Mouse (Mus musculus) mouse trophoblast stem cell (cell line): ENCODE data around the gene Prrt4.
"Not testable (repeated sequence)": the region's sequence is repeated elsewhere in the genome, so short reads cannot be mapped to it uniquely, and the experiment has no call there.

Source experiments
- in situ Hi-C, 2 experiments: fragments of 300-500 bp; cut with MseI, MboI; formaldehyde crosslinking; loops; 2 replicates in 1 of 2; 3 replicates in 1 of 2; pipeline ENCODE4 v1.15.1; 2025

Gene Prrt4

GRCm38 (mm10) chr6:29199223-29199855, 20.0 kb upstream of the Prrt4 start:
- in situ Hi-C loops, result no loop called here

- in situ Hi-C loops, result no loop called here
Observed at GRCm38 (mm10) chr6:29198309-29199222, 19.2 kb upstream of the Prrt4 start.

GRCm38 (mm10) chr6:29195846-29196698, 16.7 kb upstream of the Prrt4 start:
- in situ Hi-C loops, result no loop called here

GRCm38 (mm10) chr6:29195146-29195545, 15.8 kb upstream of the Prrt4 start:
- in situ Hi-C loops, result no loop called here

- in situ Hi-C loops, result no loop called here
Observed at GRCm38 (mm10) chr6:29193961-29194750, 14.8 kb upstream of the Prrt4 start.

GRCm38 (mm10) chr6:29187936-29188335, 8.6 kb upstream of the Prrt4 start:
- in situ Hi-C loops, result no loop called here

- in situ Hi-C loops, result no loop called here
Observed at GRCm38 (mm10) chr6:29179843-29180242, 459 bp upstream of the Prrt4 start.

GRCm38 (mm10) chr6:29177901-29178879, 1.2 kb downstream of the Prrt4 start:
- in situ Hi-C loops, result no loop called here

GRCm38 (mm10) chr6:29175113-29175512, 4.3 kb downstream of the Prrt4 start:
- in situ Hi-C loops, result no loop called here

GRCm38 (mm10) chr6:29174368-29174767, 5.0 kb downstream of the Prrt4 start:
- in situ Hi-C loops, result loop anchor here in 1 of 2 experiments (5.0 kb wide), 1 partner anchor 33 kb away; no protein-coding TSS in a partner anchor

- in situ Hi-C loops, result loop anchor here in 1 of 2 experiments (5.0 kb wide), 1 partner anchor 36 kb away; no protein-coding TSS in a partner anchor
Observed at GRCm38 (mm10) chr6:29170952-29171388, 8.4 kb downstream of the Prrt4 start.

- in situ Hi-C loops, result loop anchor here in 1 of 2 experiments (5.0 kb wide), 1 partner anchor 37 kb away; no protein-coding TSS in a partner anchor
Observed at GRCm38 (mm10) chr6:29170063-29170921, 9.1 kb downstream of the Prrt4 start.

GRCm38 (mm10) chr6:29169675-29170062, 9.7 kb downstream of the Prrt4 start:
- in situ Hi-C loops, result loop anchor here (5.0 kb wide), 2 partner anchors 33 to 38 kb away; no protein-coding TSS in a partner anchor

GRCm38 (mm10) chr6:29168871-29169270, 10.5 kb downstream of the Prrt4 start:
- in situ Hi-C loops, result loop anchor here in 1 of 2 experiments (5.0 kb wide), 1 partner anchor 33 kb away; no protein-coding TSS in a partner anchor

- in situ Hi-C loops, result loop anchor here in 1 of 2 experiments (5.0 kb wide), 1 partner anchor 36 kb away; no protein-coding TSS in a partner anchor
Observed at GRCm38 (mm10) chr6:29166196-29166595, 13.2 kb downstream of the Prrt4 start.

GRCm38 (mm10) chr6:29164314-29165244, 14.8 kb downstream of the Prrt4 start, which contains the start of gene Rbm28:
Gene Rbm28 (minus strand): TSS chr6:29165006.
- in situ Hi-C loops, result loop anchor here in 1 of 2 experiments (5.0 kb wide), 1 partner anchor 38 kb away; no protein-coding TSS in a partner anchor

GRCm38 (mm10) chr6:29161291-29161690, 18.1 kb downstream of the Prrt4 start:
- in situ Hi-C loops, result not testable (repeated sequence)
